Mouse (Mus musculus): Measurements from ENCODE around the gene Atg4a.

The Atg4a gene

DNA sequence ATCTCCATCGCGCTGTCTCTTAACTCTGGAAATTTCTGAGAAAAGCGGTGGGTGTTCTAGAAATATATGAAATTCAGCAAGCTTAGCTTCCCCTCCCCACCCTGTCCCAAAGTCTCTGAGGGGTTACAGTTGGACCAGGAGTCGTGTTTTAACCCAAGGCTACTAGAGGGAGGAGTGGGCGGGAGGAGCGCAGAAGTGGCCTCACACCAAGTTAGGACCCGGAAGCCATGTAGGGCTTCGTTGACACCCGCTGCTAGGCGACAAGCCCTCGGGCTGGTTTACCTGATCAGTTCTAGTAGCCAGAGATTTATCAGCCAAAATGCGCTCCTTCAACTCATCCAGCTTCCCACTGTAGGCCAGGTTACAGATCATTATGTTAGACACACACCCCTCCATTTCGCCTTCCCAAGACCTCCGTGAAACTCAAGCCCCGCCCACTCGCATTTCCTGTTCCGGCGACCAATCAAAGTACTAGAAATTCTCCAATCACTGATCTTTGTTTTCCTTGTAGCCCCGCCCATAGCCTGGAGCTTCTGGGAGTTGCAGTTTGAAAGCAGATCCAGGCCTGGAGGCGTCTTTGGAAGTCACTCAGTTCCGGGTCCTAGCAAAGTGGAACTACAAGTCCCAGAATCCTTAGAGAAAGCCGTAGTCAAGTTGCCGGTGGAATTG is at the start of gene Atg4a, which contains the start of gene Psmd10:
TSS of gene Atg4a (plus strand) at position 636 of the 669 bp plus-strand sequence.
TSS of gene Psmd10 (minus strand) at position 457 of the 669 bp plus-strand sequence.
- peak; percentile 91 to 92 for DNase-seq

DNA sequence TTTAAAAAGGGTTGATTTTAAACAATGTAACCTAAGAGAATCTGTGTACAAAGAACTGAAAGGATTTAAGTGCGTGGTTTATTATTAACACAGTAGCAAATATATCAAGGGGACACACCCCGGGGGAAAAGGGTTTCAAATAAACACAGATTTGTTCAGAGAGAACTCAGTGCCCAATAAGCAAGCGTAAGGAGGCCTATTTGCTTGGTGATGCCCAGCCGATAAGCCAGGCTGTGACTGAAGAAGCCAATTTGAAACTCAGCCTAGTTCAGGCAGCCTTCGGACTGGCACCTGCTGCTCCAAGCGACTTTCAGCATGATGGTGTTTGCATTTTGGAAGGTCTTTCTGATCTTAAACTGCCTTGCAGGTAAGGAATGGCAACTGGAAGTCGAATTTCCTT is 49.3 kb upstream of the Atg4a start, which contains the start of gene Vsig1:
TSS of gene Vsig1 (plus strand) at position 249 of the 400 bp plus-strand sequence.
- no peak for DNase-seq

DNA sequence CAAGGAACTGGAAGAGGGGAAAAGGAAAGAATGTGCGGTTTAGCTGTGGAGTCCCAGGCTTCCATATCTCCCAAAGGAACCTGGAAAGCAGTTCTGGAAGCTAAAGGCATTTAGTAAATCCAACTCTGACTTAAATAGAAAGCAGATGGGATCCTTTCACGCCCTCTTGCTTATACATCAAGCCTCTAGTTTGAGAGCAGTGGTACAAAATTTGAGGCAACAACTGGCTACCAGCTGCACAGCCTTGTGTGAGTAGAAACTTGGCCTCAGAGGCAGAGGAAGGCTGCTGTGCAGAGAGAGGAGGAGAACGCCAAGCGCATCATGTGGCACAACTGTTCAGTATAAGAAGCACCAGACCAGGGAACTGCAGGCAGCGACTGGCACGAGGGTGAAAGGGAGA is 35.4 kb upstream of the Atg4a start:
- no peak for DNase-seq

DNA sequence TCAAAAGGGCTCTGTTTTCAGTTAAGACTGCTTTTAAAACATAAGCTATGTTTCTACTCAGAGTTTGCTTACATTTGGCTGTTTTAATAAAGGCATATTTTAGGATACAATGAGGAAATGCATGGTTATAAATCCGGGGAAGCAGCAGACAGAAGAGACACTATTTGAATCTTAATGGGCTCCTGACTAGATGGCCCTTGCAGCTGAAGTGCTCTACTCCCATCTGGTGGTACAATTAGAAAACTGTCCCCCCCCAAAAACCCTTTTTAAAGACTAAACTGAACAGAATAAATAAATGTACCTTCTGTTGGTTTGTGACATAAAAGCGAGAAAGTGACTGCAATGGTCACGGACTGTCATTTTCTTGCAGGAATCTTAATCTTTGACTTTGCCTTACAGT is 24.6 kb upstream of the Atg4a start:
- no peak for DNase-seq

DNA sequence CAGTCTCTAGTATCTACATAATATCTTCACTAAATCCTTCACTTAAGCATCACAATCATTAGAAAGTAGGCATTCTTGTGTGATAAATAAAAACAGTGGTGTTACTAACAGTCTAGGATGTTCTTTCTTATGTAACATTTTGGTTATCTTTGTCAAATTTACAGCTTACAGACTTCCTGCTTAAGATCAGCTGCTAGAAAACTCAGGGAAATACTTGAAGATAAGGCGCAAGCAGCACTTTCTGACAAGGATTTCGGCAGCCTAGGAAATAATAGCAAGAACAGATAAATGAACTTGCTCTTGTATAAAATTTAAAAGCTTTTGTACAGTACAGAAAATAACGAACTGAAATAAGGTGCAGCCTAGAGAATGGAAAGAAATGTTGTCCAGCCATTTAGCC is 23.4 kb upstream of the Atg4a start:
- DNase-seq = no peak

DNA sequence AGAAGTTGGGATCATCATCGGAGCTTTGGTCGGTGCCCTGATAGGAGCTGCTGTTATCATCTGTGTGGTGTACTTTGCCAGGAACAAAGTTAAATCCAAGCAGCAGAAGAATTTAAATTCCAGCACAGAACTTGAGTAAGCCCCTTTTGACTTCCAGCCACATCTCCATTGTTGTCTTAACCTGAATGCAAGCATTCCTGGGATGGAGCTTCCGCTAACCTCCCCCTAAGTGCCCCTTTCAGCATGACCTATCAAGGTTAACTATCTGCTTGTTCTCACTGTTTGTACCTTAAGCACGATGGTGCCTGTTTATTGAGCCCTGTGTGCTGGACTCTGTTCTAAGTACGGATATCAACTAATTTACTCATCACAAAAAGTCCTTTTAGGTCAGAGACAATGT is 20.4 kb upstream of the Atg4a start:
- no peak for DNase-seq

DNA sequence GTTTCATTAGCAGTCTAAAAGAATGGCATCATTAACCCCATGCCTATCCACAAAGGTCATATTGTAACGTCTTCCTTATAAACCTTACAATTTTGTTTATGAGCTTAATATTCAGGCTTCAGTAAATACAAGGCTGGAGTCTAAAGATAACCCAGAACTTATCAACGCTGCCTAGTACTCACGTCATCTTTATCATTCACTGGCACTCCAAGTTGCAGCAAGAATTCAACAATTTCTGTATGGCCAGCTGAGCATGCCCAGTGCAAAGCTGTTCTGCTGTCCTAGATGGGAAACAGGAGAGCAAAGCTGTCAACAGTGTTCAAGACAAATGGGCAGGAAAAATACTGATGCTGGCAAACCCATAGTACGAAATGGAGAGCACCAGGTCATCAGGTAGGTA is 3.1 kb upstream of the Atg4a start:
- no peak for DNase-seq

DNA sequence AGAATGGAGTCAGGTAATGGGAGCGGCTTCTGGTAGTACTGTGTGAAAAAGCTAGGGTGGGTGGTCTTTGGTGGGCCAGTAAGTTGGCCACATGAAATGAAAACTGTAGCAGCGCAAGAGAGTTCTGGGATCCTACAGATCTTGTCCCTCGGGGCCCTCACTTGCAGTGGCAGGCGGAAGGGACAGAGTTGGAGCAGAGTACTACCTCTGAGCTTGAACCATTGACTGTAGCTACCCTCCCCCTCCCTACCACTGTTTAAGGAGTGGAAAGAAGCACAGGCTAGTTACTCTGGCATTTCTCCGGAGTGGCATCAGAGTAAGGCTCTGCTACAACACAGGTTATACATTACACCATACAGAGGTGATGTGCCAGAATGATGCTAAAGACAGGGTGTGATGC is 252 bp downstream of the Atg4a start:
- no peak for DNase-seq

DNA sequence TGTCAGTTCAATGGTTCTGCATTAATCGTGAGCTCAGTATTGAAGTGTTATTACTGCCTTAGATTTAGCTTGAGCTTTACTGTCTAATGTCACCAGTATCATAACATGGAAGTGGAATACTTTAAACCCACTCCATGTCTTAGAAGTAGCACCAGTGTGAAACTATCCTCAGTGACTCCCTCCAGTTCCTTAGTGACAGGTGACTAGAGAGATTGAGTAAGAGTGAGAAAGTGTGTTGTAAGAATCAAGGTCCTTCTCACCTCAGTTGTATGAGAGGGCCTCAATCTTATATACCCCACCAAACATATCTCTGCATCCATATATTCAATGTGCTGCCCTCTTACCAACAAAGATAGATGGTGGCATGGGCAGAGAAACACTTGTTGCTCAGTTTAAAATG is 22.2 kb downstream of the Atg4a start:
- no peak for DNase-seq

DNA sequence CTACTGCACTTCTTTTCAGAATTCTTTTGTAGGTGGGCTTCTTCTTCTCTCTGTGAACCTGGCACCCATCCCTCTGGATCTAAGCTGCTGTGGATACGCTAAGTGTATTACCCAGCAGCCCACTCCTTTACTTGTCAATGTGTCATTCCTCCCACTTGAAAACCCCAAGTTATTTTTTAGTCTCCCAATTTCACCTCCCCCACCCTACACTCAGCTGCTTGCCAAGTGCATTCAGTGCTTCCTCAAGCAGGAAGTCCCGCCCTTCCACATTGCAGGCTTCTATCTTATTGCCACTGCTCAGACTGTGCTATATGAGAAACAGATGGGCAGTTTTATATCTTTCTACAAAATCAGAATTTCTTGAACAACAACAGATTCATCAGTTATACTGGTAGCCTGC is 22.8 kb downstream of the Atg4a start:
- DNase-seq = peak; percentile 35 to 44

DNA sequence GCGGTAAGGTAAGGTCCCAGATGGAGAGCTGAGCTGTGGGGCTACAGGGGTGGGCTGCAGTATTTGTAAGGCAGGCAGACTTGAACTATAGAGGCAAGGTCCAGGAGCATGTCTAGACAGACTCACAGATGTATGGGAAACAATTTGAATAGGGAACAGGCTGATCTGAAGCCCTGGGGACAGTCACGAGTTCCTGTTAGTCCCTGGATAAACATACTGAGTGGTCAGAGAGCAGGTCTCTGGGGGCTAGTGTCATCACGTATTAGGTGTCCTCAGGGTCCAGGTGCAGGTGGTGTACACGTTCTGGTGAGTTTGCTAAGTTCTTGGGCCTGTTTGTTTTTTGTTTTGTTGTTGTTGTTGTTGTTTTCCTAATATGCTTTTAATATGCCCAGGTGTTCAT is 23.5 kb downstream of the Atg4a start:
- no peak for DNase-seq

DNA sequence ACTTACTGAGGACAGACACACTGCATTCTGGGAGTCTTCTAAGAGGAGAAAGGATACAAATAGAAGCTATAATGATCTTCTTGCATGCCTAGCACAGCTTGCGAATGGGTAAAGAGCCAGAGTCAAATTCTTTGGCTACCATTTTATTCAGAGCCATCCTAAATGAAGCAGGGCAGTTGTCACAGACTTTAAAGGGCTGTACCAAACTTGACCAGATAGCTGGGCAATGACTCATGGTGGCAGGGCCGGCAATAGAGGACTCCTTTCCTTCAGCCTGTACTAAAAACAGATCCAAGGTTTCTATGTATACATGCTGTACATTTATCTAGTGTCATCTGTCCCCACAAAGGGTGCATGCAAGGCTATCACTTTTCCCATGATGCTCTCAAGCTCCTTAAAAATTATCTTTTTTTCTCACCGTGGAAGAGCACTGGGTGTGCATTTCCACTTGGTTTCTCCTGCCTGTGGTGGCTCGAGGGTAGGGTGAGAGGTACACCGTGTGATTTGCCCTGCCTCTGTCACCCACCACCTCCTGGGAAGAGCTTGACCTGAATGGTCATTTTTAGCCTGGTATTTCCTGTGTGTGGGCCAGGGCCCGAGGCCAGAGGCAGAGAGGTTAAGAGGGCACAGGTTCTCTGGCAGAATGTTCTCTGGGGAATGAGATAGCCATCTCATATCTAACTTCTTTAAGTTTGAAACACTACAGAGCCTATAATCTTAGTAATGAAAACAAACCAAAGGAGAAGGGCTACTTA is 26.7 kb downstream of the Atg4a start:
- peak in 1 of 2 experiments; percentile 25 for DNase-seq

DNA sequence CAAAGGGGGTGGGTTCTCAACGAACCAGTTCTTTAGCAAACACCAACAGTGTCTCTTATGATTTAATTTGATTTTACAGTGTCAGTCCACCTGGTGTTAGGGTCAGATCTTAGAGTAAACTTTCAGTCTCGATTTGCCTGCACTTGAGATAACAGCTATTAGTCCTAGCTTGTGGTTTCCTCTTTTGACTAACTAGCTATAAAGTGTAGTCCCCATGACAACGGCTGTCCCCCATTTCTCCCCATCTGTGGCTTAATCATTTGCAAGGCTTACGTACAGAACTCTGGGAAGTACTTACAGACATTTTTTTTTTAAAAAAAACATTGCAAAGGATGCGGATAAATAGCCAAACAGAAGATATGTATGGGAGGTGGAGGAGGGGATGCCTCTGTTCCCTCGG is 28.1 kb downstream of the Atg4a start:
- DNase-seq = no peak

DNA sequence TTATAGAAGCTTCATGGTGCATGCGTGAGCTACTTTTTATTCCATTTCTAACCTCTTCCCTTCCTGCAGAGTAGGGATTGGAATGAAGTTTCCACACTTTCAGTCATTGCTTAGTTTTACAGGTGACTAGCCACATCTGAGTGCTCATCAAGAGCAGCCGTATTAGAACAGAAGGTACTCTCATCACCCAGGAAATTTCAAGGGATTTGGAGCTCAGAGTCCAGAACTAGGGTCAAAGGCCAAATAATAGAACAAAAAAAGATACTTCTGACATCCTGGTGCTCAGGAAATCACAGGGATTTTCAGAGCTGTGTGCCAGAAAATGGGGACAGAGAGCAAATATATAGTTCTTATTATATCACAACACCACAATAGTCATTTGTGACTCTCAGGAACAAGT is 28.5 kb downstream of the Atg4a start:
- DNase-seq = no peak

DNA sequence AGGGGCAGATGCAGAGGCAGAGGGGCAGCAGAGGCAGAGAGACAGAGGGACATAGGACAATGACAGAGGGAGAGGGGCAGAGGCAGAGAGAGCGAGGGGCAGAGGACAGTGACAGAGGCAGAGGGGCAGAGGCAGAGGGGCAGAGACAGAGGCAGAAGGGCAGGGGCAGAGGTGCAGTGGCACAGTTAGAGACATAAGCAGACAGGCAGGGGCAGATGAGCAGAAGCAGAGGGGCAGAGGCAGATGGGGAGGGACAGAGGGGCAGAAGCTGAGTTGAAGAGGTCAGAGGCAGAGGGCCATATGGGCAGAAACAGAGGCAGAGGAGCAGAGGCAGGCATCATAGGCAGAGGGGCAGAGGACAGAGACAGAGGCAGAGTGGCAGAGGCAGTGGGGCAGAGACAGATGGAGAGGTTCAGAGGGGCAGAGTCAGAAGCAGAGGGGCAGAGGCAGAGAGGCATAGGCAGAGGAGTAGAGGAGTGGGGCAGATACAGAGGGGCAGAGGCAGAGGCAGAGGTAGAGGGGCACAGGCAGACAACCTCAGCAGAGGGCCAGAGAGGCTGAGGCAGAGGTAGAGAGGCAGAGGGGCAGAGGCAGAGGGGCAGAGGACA is 40.3 kb downstream of the Atg4a start:
- no peak for DNase-seq

DNA sequence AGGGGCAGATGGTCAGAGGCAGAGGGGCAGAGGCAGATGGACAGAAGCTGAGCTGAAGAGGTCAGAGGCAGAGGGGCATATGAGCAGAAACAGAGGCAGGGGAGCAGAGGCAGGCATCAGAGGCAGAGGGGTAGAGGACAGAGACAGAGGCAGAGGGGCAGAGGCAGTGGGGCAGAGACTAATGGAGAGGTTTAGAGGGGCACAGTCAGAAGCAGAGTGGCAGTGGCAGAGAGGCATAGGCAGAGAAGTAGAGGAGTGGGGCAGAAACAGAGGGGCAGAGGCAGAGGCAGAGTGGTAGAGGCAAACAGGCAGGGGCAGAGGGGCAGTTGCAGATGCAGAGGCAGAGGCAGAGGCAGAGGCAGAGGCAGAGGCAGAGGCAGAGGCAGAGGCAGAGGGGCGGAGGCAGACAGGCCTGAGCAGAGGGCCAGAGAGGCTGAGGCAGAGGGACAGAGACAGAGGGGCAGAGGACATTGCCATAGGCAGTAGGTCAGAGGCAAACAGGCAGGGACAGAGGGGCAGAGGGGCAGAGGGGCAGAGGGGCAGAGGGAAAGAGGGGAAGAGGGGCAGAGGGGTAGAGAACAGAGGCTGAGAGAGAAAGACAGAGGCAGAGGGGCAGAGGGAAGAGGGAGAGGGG is 41.3 kb downstream of the Atg4a start:
- DNase-seq = no peak

DNA sequence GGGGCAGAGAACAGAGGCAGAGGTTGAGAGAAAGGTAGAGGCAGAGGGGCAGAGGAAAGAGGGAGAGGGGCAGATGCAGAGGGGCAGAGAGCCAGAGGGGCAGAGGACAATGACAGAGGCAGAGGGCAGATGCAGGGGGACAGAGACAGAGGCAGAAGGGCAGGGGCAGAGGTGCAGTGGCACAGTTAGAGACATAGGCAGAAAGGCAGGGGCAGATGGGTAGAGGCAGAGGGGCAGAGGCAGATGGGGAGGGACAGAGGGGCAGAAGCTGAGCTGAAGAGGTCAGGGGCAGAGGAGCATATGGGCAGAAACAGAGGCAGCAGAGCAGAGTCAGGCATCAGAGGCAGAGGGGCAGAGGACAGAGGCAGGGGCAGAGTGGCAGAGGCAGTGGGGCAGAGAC is 42.2 kb downstream of the Atg4a start:
- no peak for DNase-seq

DNA sequence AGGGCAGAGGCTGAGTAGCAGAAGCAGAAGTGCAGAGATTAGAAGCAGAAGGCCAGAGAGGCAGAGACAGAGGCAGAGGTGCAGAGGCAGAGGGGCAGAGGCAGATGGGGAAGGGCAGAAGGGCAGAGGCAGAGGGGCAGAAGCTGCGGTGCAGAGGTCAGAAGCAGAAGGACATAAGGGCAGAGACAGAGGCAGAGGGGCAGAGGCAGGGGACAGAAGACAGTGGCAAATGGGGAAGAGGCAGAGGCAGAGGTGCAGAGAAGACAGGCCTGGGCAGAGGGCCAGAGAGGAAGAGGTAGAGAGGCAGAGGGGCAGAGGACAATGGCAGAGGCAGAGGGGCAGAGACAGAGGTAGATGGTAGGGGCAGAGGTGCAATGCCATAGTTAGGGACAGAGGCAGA is 193.0 kb downstream of the Atg4a start:
- DNase-seq = no peak

DNA sequence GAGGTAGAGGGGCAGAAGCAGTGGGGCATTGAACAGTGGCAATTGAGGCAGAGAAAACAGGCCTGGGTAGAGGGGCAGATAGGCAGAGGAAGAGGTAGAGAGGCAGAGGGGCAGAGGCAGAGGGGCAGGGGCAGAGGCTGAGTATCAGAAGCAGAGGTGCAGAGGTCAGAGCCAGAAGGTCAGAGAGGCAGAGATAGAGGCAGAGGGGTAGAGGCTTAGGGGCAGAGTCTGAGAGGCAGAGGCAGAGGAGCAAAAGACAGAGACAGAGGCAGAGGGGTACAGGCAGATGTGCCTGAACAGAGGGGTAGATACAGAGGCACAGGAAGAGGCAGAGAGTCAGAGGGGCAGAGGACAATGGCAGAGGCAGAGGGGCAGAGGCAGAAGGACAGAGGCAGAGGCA is 193.6 kb downstream of the Atg4a start:
- no peak for DNase-seq

DNA sequence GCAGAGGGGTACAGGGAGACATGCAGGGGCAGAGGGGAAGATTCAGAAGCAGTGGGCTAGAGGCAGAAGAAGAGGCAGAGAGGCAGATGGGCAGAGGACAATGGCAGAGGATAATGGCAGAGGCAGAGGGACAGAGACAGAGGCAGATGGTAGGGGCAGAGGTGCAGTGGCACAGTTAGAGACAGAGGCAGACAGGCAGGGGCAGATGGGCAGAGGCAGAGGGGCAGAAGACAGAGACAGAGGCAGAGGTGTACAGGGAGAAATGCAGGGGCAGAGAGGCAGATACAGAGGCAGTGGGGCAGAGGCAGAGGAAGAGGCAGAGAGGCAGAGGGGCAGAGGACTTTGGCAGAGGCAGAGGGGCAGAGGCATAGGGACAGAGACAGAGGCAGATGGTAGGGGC is 194.5 kb downstream of the Atg4a start:
- no peak for DNase-seq

DNA sequence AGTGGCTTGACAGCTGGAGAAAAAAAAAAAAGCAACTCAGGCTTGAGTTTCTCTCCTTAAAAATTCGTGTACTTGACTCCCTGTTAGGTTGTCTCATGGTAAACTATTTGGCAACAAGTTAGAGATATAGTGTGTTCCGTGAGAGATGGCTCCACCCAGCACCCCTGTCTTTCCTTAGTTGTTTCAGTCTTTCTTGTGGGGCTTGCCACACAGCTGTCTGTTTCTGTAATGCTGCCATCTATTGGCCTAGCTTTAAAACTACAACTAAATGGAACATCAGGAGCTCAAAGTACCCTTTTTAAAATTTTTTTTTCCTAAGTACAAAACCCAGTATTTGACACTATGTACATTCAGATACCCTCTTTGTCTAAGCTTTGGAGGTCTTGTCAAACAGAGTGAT is 200.0 kb downstream of the Atg4a start:
- no peak for DNase-seq

DNA sequence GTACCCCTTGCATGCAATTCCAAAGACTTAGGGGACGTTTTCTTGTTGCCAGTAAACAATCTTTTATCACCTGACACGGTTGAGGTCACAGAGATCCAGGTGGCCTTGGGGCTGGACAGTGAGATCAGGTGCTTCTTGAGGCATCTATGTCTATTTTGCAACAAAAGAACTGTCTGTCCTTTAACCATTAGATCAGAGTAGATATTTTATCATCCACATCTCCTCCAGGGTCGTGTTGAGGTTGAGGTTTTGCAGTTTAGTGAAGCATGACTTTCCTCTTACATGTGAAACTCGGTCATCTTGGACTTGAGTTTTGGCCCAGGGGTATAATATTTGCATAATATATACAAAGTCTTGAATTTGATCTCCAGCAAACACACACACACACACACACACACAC is 200.9 kb downstream of the Atg4a start:
- DNase-seq = no peak

DNA sequence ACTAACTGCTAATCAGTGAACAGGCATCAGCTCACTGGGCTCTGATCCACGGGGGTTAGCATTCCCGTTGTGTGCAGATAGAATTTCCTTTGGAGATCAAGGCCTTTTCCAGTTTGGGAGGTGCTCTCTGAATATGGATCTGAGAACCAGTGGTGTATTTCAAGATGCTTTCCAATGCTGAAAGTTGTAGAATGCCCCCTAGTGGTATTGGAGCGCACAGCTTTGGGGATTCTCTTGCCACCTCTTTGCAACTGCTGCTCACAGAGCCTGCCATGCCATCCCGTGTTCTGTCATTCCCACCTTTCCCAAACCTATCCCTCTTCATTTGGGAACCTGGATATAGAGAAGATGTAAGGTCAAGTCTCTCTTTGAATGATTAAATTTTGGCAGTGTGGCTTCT is 201.5 kb downstream of the Atg4a start:
- DNase-seq = no peak

DNA sequence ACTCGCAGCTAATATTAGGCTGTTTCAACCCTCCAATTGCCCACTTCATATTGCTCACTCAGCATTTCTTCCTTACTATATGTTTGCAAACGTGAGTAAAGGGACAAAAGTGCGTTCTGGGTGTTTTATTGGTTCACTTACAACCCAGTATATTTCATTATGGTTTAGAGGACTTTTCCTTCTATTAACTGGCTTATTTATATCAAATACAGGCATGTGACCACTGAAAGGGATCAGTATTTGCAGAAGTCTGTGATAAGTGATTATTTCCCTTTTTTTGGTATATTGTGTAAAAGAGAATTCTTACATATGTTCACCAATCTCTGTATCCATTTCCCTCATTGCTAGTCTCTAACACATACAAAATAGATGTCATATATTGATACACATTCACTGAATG is 203.7 kb downstream of the Atg4a start:
- no peak for DNase-seq

All from lung, postnatal 4 days (tissue).